Mouse (Mus musculus) forebrain, embryonic 12.5 days (tissue): ENCODE measurements around the gene Olfr1154. TPM values are rescaled to one million over a fixed set of nuclear protein-coding genes. Genes with fewer than 3 reads are reported as not detected.

ENCODE experiments used
- ATAC-seq: fragments of 200-750 bp; cut with Nextera tagmentation; 2 replicates; pipeline ENCODE4 v1.8.0; 2017; ENCODE audit warnings: moderate TSS enrichment; ENCODE audit not compliant: low FRiP score
- H3K27ac ChIP-seq: fragments of 300-500 bp; sonication (generic); 2 replicates; pipeline ENCODE4 v1.5.1; 2016; ENCODE audit warnings: mild to moderate bottlenecking
- H3K27me3 ChIP-seq: fragments of 300-500 bp; sonication (generic); 2 replicates; pipeline ENCODE4 v1.6.1; 2016; ENCODE audit warnings: mild to moderate bottlenecking
- H3K36me3 ChIP-seq: fragments of 300-500 bp; sonication (generic); replicated peaks from 2 replicates; pipeline ENCODE4 v1.6.1; 2016; ENCODE audit warnings: mild to moderate bottlenecking
- H3K4me1 ChIP-seq: fragments of 300-500 bp; sonication (generic); 2 replicates; pipeline ENCODE4 v1.6.1; 2016
- H3K4me2 ChIP-seq: fragments of 300-500 bp; sonication (generic); 2 replicates; pipeline ENCODE4 v1.6.1; 2016; ENCODE audit warnings: mild to moderate bottlenecking, moderate library complexity
- H3K4me3 ChIP-seq: fragments of 300-500 bp; sonication (generic); replicated peaks from 2 replicates; pipeline ENCODE4 v1.5.1; 2016; ENCODE audit warnings: mild to moderate bottlenecking
- H3K9ac ChIP-seq: fragments of 300-500 bp; sonication (generic); 2 replicates; pipeline ENCODE4 v1.6.1; 2016; ENCODE audit warnings: mild to moderate bottlenecking
- H3K9me3 ChIP-seq: fragments of 300-500 bp; sonication (generic); 2 replicates; pipeline ENCODE4 v1.6.1; 2016
- WGBS: fragments of 180-500 bp; shearing (Covaris S2); methylation state at CpG from one replicate; pipeline ENCODE4 v1.1.7; 2016; 5-methylcytosine and 5-hydroxymethylcytosine counted together
- polyA plus RNA-seq: library from polyadenylated mRNA; unstranded; fragments of >200 nt; fragmentation: Nextera tagmentation; extraction: Ambion mirVana; gene quantifications from 2 replicates; pipeline ENCODE4 v1.2.1, GENCODE M21; 2016

Olfr1154 gene
- not detected in 2 replicates for polyA plus RNA-seq

DNA sequence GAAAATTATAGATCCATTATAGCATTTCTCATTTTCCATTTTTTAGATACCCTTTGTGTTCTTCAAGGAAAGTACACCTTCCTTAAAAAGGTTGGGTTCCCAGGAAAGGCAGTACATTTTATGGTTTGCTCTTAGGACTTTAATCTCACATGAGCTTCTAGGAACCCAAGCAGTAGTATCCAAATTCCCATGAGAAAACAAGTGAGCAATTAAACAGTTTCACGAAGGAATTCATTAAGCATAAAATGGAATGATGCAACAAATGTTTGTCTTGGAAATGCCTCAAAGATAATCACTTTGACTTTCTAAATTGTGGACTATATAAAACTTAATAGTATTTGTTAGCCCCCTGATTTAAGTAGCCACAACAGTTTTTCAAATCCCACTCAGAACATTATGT lies at the start of gene Olfr1154:
Gene Olfr1154, minus strand, starts transcription at position 101 of the 400 bp plus-strand sequence.
- H3K9me3 ChIP-seq, result no peaks in the 10 kb centered on the region
- H3K4me2 ChIP-seq, result no peak within 1 kb of the TSS
- ATAC-seq, result no peak
- no peaks in the 10 kb centered on the region for H3K27me3 ChIP-seq
- H3K4me1 ChIP-seq, result no peaks in the 10 kb centered on the region
- H3K36me3 ChIP-seq, result no peaks in the 10 kb centered on the region
- H3K4me3 ChIP-seq, result no peak within 1 kb of the TSS
- no peak within 1 kb of the TSS for H3K27ac ChIP-seq
- WGBS, result 85% methylated on average over 1 of the region's 1 CpGs
- no peak within 1 kb of the TSS for H3K9ac ChIP-seq

DNA sequence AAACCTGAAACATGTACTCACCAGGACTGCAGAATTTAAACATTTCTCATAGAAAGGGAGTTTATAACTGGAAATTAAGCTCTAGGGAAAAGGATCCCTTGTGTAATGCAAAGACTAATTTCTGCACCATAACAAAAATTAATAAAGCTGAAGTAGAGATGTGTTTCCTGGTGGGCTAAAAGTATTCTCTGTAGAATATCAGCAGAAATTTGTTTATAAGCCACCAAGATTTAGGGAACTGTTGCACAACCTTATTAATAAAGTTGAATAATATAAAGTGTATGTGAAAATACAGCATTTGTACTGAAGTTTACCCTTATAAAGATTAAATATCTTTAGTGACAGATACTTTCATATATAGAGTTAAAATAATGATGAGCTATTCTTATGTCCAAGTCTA lies 48.0 kb upstream of the Olfr1154 start, which contains the start of gene Olfr1156:
Gene Olfr1156, minus strand, starts transcription at position 101 of the 400 bp plus-strand sequence.
- H3K27me3 ChIP-seq, result no peaks in the 10 kb centered on the region

DNA sequence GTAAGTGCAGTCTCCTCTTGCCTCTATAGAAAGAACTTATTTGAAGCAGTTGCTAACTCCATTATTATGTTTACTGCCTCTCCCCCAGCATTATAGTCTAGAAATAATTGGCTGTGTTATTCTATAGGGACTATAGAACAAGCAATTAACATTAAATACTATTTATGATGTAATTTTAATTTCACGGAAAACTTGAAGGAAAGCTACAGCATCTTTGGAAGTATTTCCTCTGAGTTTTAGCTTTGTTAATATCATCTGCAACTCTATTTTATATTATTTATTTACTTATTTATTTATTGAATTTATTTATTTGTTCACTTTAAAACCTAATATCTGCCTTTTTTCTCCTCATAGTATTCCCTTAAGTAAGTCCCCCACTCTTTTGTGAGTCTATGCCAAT lies 40.1 kb upstream of the Olfr1154 start, which contains the start of gene Olfr1155:
Gene Olfr1155, minus strand, starts transcription at position 101 of the 400 bp plus-strand sequence.
- no peak for ATAC-seq
- H3K27ac ChIP-seq, result no peak within 1 kb of the TSS
- no peaks in the 10 kb centered on the region for H3K36me3 ChIP-seq
- WGBS, result 88% methylated on average over 1 of the region's 1 CpGs
- no peak within 1 kb of the TSS for H3K4me2 ChIP-seq
- H3K9me3 ChIP-seq, result no peaks in the 10 kb centered on the region
- no peaks in the 10 kb centered on the region for H3K27me3 ChIP-seq
- H3K4me1 ChIP-seq, result no peaks in the 10 kb centered on the region
- no peak within 1 kb of the TSS for H3K4me3 ChIP-seq
- H3K9ac ChIP-seq, result no peak within 1 kb of the TSS

More for the DNA sequence above, 48.0 kb upstream of the Olfr1154 start, which contains the start of gene Olfr1156:
- no peak for ATAC-seq
- Histone ChIP-seq H3K4me1 (no peaks in the 10 kb centered on the region), H3K27ac (no peak within 1 kb of the TSS), H3K9me3 (no peaks in the 10 kb centered on the region), H3K4me3 (no peak within 1 kb of the TSS), H3K4me2 (no peak within 1 kb of the TSS), H3K9ac (no peak within 1 kb of the TSS), H3K36me3 (no peaks in the 10 kb centered on the region)

DNA sequence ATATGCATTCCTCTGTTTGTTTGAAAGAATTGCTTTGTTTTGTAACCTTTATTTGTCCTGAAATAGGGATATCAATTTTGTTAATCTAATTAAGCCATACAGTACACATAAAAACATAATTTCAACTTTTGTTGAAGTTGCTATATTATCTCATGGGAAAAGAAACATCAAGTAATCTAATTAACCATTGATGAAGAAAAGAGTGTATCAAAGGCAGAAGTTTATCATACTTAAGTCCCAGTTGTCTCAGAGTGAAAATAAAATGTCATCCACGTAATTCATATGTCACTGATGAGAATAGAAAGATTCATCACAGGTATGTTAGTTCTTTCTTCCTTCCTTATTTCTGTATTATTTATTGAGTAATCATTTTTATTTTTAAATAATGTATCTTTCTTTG lies 10.3 kb downstream of the Olfr1154 start, which contains the start of gene Olfr1153:
Gene Olfr1153, plus strand, starts transcription at position 301 of the 400 bp plus-strand sequence.
- Histone ChIP-seq H3K9me3 (no peaks in the 10 kb centered on the region), H3K36me3 (no peaks in the 10 kb centered on the region), H3K4me1 (no peaks in the 10 kb centered on the region), H3K4me3 (no peak within 1 kb of the TSS), H3K27me3 (no peaks in the 10 kb centered on the region), H3K27ac (no peak within 1 kb of the TSS), H3K9ac (no peak within 1 kb of the TSS), H3K4me2 (no peak within 1 kb of the TSS)
- no peak for ATAC-seq
- 78% methylated on average over 1 of the region's 1 CpGs for WGBS

DNA sequence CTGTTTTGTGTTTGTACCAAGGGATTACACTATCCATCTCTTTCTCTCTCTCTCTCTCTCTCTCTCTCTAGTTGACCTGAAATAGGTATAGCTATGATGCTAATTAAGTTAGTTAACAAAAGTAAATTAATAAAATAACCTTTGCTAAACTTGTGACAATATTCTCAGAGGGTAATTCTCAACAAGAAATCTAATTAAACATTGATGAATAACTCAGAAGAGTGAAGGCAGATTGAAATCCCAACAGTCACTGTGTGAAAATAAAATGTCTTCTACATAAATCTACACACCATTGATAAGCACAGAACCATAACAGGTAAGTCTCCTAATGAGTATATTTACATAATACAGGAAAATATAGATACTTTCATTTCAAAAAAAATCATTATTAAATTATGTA lies 38.8 kb downstream of the Olfr1154 start, which contains the start of gene Olfr1152:
Gene Olfr1152, plus strand, starts transcription at position 301 of the 400 bp plus-strand sequence.
- no peaks in the 10 kb centered on the region for H3K4me1 ChIP-seq
- no peak within 1 kb of the TSS for H3K27ac ChIP-seq
- ATAC-seq, result no peak
- no peak within 1 kb of the TSS for H3K4me2 ChIP-seq
- H3K27me3 ChIP-seq, result no peaks in the 10 kb centered on the region
- H3K9ac ChIP-seq, result no peak within 1 kb of the TSS
- H3K9me3 ChIP-seq, result no peaks in the 10 kb centered on the region
- no peaks in the 10 kb centered on the region for H3K36me3 ChIP-seq
- H3K4me3 ChIP-seq, result no peak within 1 kb of the TSS

DNA sequence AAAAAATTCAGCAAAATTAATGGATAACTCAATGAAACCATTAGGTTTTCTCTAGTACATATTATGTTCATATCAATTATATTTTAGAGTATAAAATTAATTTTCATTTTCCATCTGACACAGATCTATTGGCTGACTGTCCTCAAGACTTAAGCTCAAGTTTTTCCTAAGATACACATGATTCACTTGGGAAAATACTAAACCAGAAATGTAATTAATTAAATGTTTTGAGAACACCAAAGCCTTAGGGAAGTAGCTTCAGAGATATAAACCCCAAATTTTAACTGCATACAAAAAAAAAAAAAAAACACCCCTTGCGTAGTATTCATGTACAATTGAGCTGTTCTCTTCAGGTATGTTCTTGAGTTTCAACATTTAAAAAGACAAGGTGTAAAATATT lies 49.4 kb downstream of the Olfr1154 start, which contains the start of gene Olfr1151:
Gene Olfr1151, plus strand, starts transcription at position 301 of the 400 bp plus-strand sequence.
- no peak for ATAC-seq
- no peaks in the 10 kb centered on the region for H3K9me3 ChIP-seq
- H3K9ac ChIP-seq, result no peak within 1 kb of the TSS
- H3K27me3 ChIP-seq, result no peaks in the 10 kb centered on the region
- no peak within 1 kb of the TSS for H3K27ac ChIP-seq
- no peak within 1 kb of the TSS for H3K4me2 ChIP-seq
- 90% methylated on average over 1 of the region's 1 CpGs for WGBS
- H3K4me1 ChIP-seq, result no peaks in the 10 kb centered on the region
- H3K4me3 ChIP-seq, result no peak within 1 kb of the TSS
- H3K36me3 ChIP-seq, result no peaks in the 10 kb centered on the region

Other genes starting within 250 kb of the Olfr1154 start
- gene Olfr1134, start 246.7 kb downstream of the Olfr1154 start, polyA plus RNA-seq, result not detected in 2 replicates
- not detected in 2 replicates for gene Olfr1135, start 231.5 kb downstream of the Olfr1154 start, polyA plus RNA-seq
- gene Olfr1136, start 211.2 kb downstream of the Olfr1154 start, polyA plus RNA-seq, result not detected in 2 replicates
- gene Olfr1137, start 192.0 kb downstream of the Olfr1154 start, polyA plus RNA-seq, result not detected in 2 replicates
- gene Olfr1138, start 165.2 kb downstream of the Olfr1154 start, polyA plus RNA-seq, result not detected in 2 replicates
- gene Olfr1140, start 161.4 kb downstream of the Olfr1154 start, polyA plus RNA-seq, result not detected in 2 replicates
- gene Olfr1141, start 151.2 kb downstream of the Olfr1154 start, polyA plus RNA-seq, result not detected in 2 replicates
- gene Olfr152, start 125.7 kb downstream of the Olfr1154 start, polyA plus RNA-seq, result not detected in 2 replicates
- gene Olfr1143, start 104.6 kb downstream of the Olfr1154 start, polyA plus RNA-seq, result not detected in 2 replicates
- gene Olfr1145, start 95.3 kb downstream of the Olfr1154 start, polyA plus RNA-seq, result not detected in 2 replicates
- gene Olfr1148, start 74.6 kb downstream of the Olfr1154 start, polyA plus RNA-seq, result not detected in 2 replicates
- not detected in 2 replicates for gene Olfr1150-ps1, start 61.2 kb downstream of the Olfr1154 start, polyA plus RNA-seq
- gene Olfr1151, start 49.3 kb downstream of the Olfr1154 start, polyA plus RNA-seq, result not detected in 2 replicates
- not detected in 2 replicates for gene Olfr1152, start 38.7 kb downstream of the Olfr1154 start, polyA plus RNA-seq
- gene Olfr1153, start 10.2 kb downstream of the Olfr1154 start, polyA plus RNA-seq, result not detected in 2 replicates
- gene Olfr1155, start 40.0 kb upstream of the Olfr1154 start, polyA plus RNA-seq, result not detected in 2 replicates
- not detected in 2 replicates for gene Olfr1156, start 47.9 kb upstream of the Olfr1154 start, polyA plus RNA-seq
- not detected in 2 replicates for gene Olfr1157, start 63.1 kb upstream of the Olfr1154 start, polyA plus RNA-seq
- gene Olfr74, start 69.5 kb upstream of the Olfr1154 start, polyA plus RNA-seq, result not detected in 2 replicates
- gene Olfr1158, start 84.9 kb upstream of the Olfr1154 start, polyA plus RNA-seq, result not detected in 2 replicates
- gene Olfr1160, start 103.1 kb upstream of the Olfr1154 start, polyA plus RNA-seq, result not detected in 2 replicates
- not detected in 2 replicates for gene Olfr1161, start 117.6 kb upstream of the Olfr1154 start, polyA plus RNA-seq
- not detected in 2 replicates for gene Olfr73, start 132.5 kb upstream of the Olfr1154 start, polyA plus RNA-seq
- not detected in 2 replicates for gene Olfr1162, start 146.0 kb upstream of the Olfr1154 start, polyA plus RNA-seq
- not detected in 2 replicates for gene Olfr1163, start 166.7 kb upstream of the Olfr1154 start, polyA plus RNA-seq
- not detected in 2 replicates for gene Olfr1164, start 188.8 kb upstream of the Olfr1154 start, polyA plus RNA-seq
- gene Olfr1166, start 223.1 kb upstream of the Olfr1154 start, polyA plus RNA-seq, result not detected in 2 replicates